Mouse (Mus musculus): Measurements from ENCODE around the gene Gja5.
A peak's percentile ranks its signal among the peaks of the same experiment; 100 is the strongest.

The Gja5 gene

GRCm38 (mm10) chr3:96904393-96904792, at the start of gene Gja5:
Gene Gja5, plus strand, starts transcription at chr3:96904693.
- no peak for DNase-seq (ENCODE audit: low spot score)

- DNase-seq (ENCODE audit: low spot score) = no peak
Measured at GRCm38 (mm10) chr3:96855833-96856232, 48.7 kb upstream of the Gja5 start.

- no peak for DNase-seq (ENCODE audit: low spot score)
Measured at GRCm38 (mm10) chr3:96860498-96860897, 44.0 kb upstream of the Gja5 start.

GRCm38 (mm10) chr3:96867863-96868262, 36.6 kb upstream of the Gja5 start:
- no peak for DNase-seq (ENCODE audit: low spot score)

GRCm38 (mm10) chr3:96868566-96868965, 35.9 kb upstream of the Gja5 start:
- DNase-seq (ENCODE audit: low spot score) = no peak

GRCm38 (mm10) chr3:96869091-96869490, 35.4 kb upstream of the Gja5 start:
- DNase-seq (ENCODE audit: low spot score) = no peak

- DNase-seq (ENCODE audit: low spot score) = no peak
Measured at GRCm38 (mm10) chr3:96870270-96870669, 34.2 kb upstream of the Gja5 start.

GRCm38 (mm10) chr3:96871070-96871469, 33.4 kb upstream of the Gja5 start:
- no peak for DNase-seq (ENCODE audit: low spot score)

- no peak for DNase-seq (ENCODE audit: low spot score)
Measured at GRCm38 (mm10) chr3:96872501-96872900, 32.0 kb upstream of the Gja5 start.

GRCm38 (mm10) chr3:96874808-96875571, 29.5 kb upstream of the Gja5 start:
- no peak for DNase-seq (ENCODE audit: low spot score)

- no peak for DNase-seq (ENCODE audit: low spot score)
Measured at GRCm38 (mm10) chr3:96879536-96879935, 25.0 kb upstream of the Gja5 start.

GRCm38 (mm10) chr3:96880385-96880784, 24.1 kb upstream of the Gja5 start:
- no peak for DNase-seq (ENCODE audit: low spot score)

- no peak for DNase-seq (ENCODE audit: low spot score)
Measured at GRCm38 (mm10) chr3:96881557-96881956, 22.9 kb upstream of the Gja5 start.

- DNase-seq (ENCODE audit: low spot score) = no peak
Measured at GRCm38 (mm10) chr3:96882061-96882849, 22.2 kb upstream of the Gja5 start.

- no peak for DNase-seq (ENCODE audit: low spot score)
Measured at GRCm38 (mm10) chr3:96883690-96884089, 20.8 kb upstream of the Gja5 start.

GRCm38 (mm10) chr3:96902336-96902999, 2.0 kb upstream of the Gja5 start:
- no peak for DNase-seq (ENCODE audit: low spot score)

GRCm38 (mm10) chr3:96904851-96905541, 503 bp downstream of the Gja5 start, which contains the start of gene Gpr89:
Gene Gpr89, minus strand, starts transcription at chr3:96905346.
- peak; percentile 93 for DNase-seq (ENCODE audit: low spot score)

GRCm38 (mm10) chr3:96905592-96905991, 1.1 kb downstream of the Gja5 start:
- DNase-seq (ENCODE audit: low spot score) = no peak

- no peak for DNase-seq (ENCODE audit: low spot score)
Measured at GRCm38 (mm10) chr3:96920991-96921390, 16.5 kb downstream of the Gja5 start.

- no peak for DNase-seq (ENCODE audit: low spot score)
Measured at GRCm38 (mm10) chr3:96924631-96925030, 20.1 kb downstream of the Gja5 start.

GRCm38 (mm10) chr3:96925920-96926319, 21.4 kb downstream of the Gja5 start, which contains the start of gene Gja8:
Gene Gja8, minus strand, starts transcription at chr3:96926020.
- no peak for DNase-seq (ENCODE audit: low spot score)

- no peak for DNase-seq (ENCODE audit: low spot score)
Measured at GRCm38 (mm10) chr3:96931261-96931681, 26.8 kb downstream of the Gja5 start.
